Comparison of ENCODE assay signal across 8 mouse cellular contexts in genomic region chr1:24099926-24100869, GRCm38 (mm10). TPM values are rescaled to one million over a fixed set of nuclear protein-coding genes. Genes with fewer than 3 reads are reported as not detected.
A peak's percentile ranks its signal among the peaks of the same experiment; 100 is the strongest.
DNase-seq lines count a peak whose midpoint lies in the region; ATAC-seq and TF ChIP-seq lines count a peak whose summit lies in the region.

Gene Fam135a, minus strand, starts transcription at chr1:24100341.

- TF ChIP-seq POLR2A in cortical plate, adult 2 months (IDR thresholded peaks at IDR 0.05; ENCODE audit: extremely low read depth, insufficient read depth, low read length) = peak; percentile 46; the same call in 1 of the 2 replicates

- H3K4me1 ChIP-seq in cortical plate, adult 2 months (ENCODE audit: control insufficient read depth, insufficient read depth, low read length) = peaks cover 7% of the 10 kb centered on the region

- DNase-seq in adipocyte (ENCODE audit: low spot score) = peak; percentile 95
- peak; percentile 96 for DNase-seq in gastrocnemius, postnatal 14 days
- peak; percentile 69 for DNase-seq in induced T-regulatory cell, adult 2 months (ENCODE audit: low read depth)
- peak; percentile 68 to 93 for DNase-seq in left cerebral cortex, adult 8-10 months (ENCODE audit: low spot score in 2 of 2)
- DNase-seq in right cerebral cortex, adult 2 months (ENCODE audit: low spot score in 2 of 2) = peak; percentile 92 to 93
- peak; percentile 86 for DNase-seq in urinary bladder, postnatal 10 days (ENCODE audit: low spot score)

- H3K27ac ChIP-seq in cortical plate, adult 2 months (ENCODE audit: insufficient read depth, low read length) = peak within 1 kb of the TSS; percentile 96

- intact Hi-C loops in gastrocnemius, postnatal 14 days (cut with DNase I; ENCODE audit: low total_unique reads) = no loop called here

- peak within 1 kb of the TSS; percentile 80 for H3K4me3 ChIP-seq in cortical plate, adult 2 months (ENCODE audit: insufficient read depth, low read length)

- no peak for TF ChIP-seq CTCF in cortical plate, adult 2 months (IDR thresholded peaks at IDR 0.05; ENCODE audit: extremely low read depth, insufficient read depth, low read length)

- ATAC-seq in megakaryocyte, adult 5-6 weeks (ENCODE audit: poor library complexity, severe bottlenecking) = peak; percentile 58

RNA-seq across cellular contexts. Expression of gene Fam135a, which starts in this region (rescaled TPM):
- 28.5 and 28.6 TPM in 2 replicates for polyA plus RNA-seq in cortical plate, adult 2 months (2012; rRNA removed)
- 10 to 100 TPM; 16.7 to 17.2 TPM for total RNA-seq in gastrocnemius, postnatal 14 days (2021)
- total RNA-seq in left cerebral cortex, adult 8-10 months (2022) = 10 to 100 TPM; 32.0 to 37.2 (median 32.5) TPM
- total RNA-seq in megakaryocyte, adult 5-6 weeks (2015) = 1.5 and 1.7 TPM in 2 replicates
- total RNA-seq in megakaryocyte, adult 5-6 weeks (2017) = 1.3 and 2.0 TPM in 2 replicates

Comparison
In these comparisons a context has a peak if more than half of its experiments do, and no peak if none do; other contexts are left out.
1. Peak in every context shown above with its lines: DNase-seq, ATAC-seq, H3K4me3 ChIP-seq and H3K27ac ChIP-seq.
2. RNA of gene Fam135a (total RNA-seq): 32.0 to 37.2 TPM in left cerebral cortex, adult 8-10 months and 16.7 to 17.2 TPM in gastrocnemius, postnatal 14 days; 1.3 to 2.0 TPM in megakaryocyte, adult 5-6 weeks; every median in the first group is over 4 times any median in the second.